Mouse (Mus musculus) T-helper 17 cell (primary cell): ENCODE results near the gene Ptbp2.

ENCODE experiments used
- in situ Hi-C, 2 experiments: fragments of 300-600 bp; cut with MboI, MseI; formaldehyde crosslinking; loops; 1 replicate in 1 of 2; 2 replicates in 1 of 2; pipeline ENCODE4 v1.15.1; 2025; ENCODE audit warnings: high pct_unique_total_duplicates in 2 of 2

The Ptbp2 gene

GRCm38 (mm10) chr3:119784366-119784765, at the start of gene Ptbp2:
Gene Ptbp2, minus strand, starts transcription at chr3:119784466.
- in situ Hi-C loops = loop anchor here (25.0 kb wide), 2 partner anchors 1503 to 1678 kb away; partner anchors contain the start of genes Alg14 (in 1 of the 2) and Tmem56 (in 1 of the 2)

- in situ Hi-C loops = no loop called here
Observed at GRCm38 (mm10) chr3:119814678-119815077, 30.4 kb upstream of the Ptbp2 start.

- in situ Hi-C loops = no loop called here
Observed at GRCm38 (mm10) chr3:119806123-119806522, 21.9 kb upstream of the Ptbp2 start.

GRCm38 (mm10) chr3:119794677-119795365, 10.6 kb upstream of the Ptbp2 start:
- in situ Hi-C loops = loop anchor here (10.0 to 25.0 kb wide), 3 partner anchors 1370 to 1667 kb away; partner anchors contain the start of genes Alg14 (in 1 of the 2) and Tmem56 (in 1 of the 2)

GRCm38 (mm10) chr3:119782946-119783701, 1.1 kb downstream of the Ptbp2 start:
- in situ Hi-C loops = loop anchor here (25.0 kb wide), 2 partner anchors 1504 to 1679 kb away; partner anchors contain the start of genes Alg14 (in 1 of the 2) and Tmem56 (in 1 of the 2)

GRCm38 (mm10) chr3:119782022-119782945, 2.0 kb downstream of the Ptbp2 start:
- in situ Hi-C loops = loop anchor here (25.0 kb wide), 2 partner anchors 1505 to 1680 kb away; partner anchors contain the start of genes Alg14 (in 1 of the 2) and Tmem56 (in 1 of the 2)

- in situ Hi-C loops = loop anchor here (25.0 kb wide), 2 partner anchors 1506 to 1681 kb away; partner anchors contain the start of genes Alg14 (in 1 of the 2) and Tmem56 (in 1 of the 2)
Observed at GRCm38 (mm10) chr3:119780876-119781275, 3.4 kb downstream of the Ptbp2 start.

- in situ Hi-C loops = loop anchor here (25.0 kb wide), 2 partner anchors 1508 to 1683 kb away; partner anchors contain the start of genes Alg14 (in 1 of the 2) and Tmem56 (in 1 of the 2)
Observed at GRCm38 (mm10) chr3:119779261-119779660, 5.0 kb downstream of the Ptbp2 start.

- in situ Hi-C loops = loop anchor here (25.0 kb wide), 2 partner anchors 1509 to 1684 kb away; partner anchors contain the start of genes Alg14 (in 1 of the 2) and Tmem56 (in 1 of the 2)
Observed at GRCm38 (mm10) chr3:119778431-119778830, 5.8 kb downstream of the Ptbp2 start.

GRCm38 (mm10) chr3:119776129-119776528, 8.1 kb downstream of the Ptbp2 start:
- in situ Hi-C loops = loop anchor here (25.0 kb wide), 2 partner anchors 1511 to 1686 kb away; partner anchors contain the start of genes Alg14 (in 1 of the 2) and Tmem56 (in 1 of the 2)

GRCm38 (mm10) chr3:119772789-119773188, 11.5 kb downstream of the Ptbp2 start:
- in situ Hi-C loops = no loop called here

- in situ Hi-C loops = no loop called here
Observed at GRCm38 (mm10) chr3:119763772-119764171, 20.5 kb downstream of the Ptbp2 start.

- in situ Hi-C loops = no loop called here
Observed at GRCm38 (mm10) chr3:119761732-119762131, 22.5 kb downstream of the Ptbp2 start.

- in situ Hi-C loops = no loop called here
Observed at GRCm38 (mm10) chr3:119753791-119754190, 30.5 kb downstream of the Ptbp2 start.

- in situ Hi-C loops = no loop called here
Observed at GRCm38 (mm10) chr3:119749551-119750249, 34.6 kb downstream of the Ptbp2 start.

GRCm38 (mm10) chr3:119749140-119749539, 35.1 kb downstream of the Ptbp2 start:
- in situ Hi-C loops = no loop called here

- in situ Hi-C loops = no loop called here
Observed at GRCm38 (mm10) chr3:119746656-119747055, 37.6 kb downstream of the Ptbp2 start.

GRCm38 (mm10) chr3:119745801-119746200, 38.5 kb downstream of the Ptbp2 start:
- in situ Hi-C loops = no loop called here

GRCm38 (mm10) chr3:119729863-119730262, 54.4 kb downstream of the Ptbp2 start:
- in situ Hi-C loops = no loop called here

- in situ Hi-C loops = no loop called here
Observed at GRCm38 (mm10) chr3:119712066-119712465, 72.2 kb downstream of the Ptbp2 start.
